Mouse (Mus musculus) liver, adult 2 months (tissue): ENCODE measurements around the gene Gm10577.

ENCODE experiments used
- CTCF ChIP-seq: fragments of 200-500 bp; IDR thresholded peaks from 2 replicates; pipeline ENCODE4 v1.5.1; 2011; ENCODE audit warnings: low read depth, low read length, control low read depth
- POLR2A ChIP-seq: fragments of 200-500 bp; IDR thresholded peaks from 2 replicates; pipeline ENCODE4 v1.6.1; 2011; ENCODE audit warnings: low read length, control low read depth; ENCODE audit not compliant: insufficient read depth; ENCODE audit errors: extremely low read depth

DNA sequence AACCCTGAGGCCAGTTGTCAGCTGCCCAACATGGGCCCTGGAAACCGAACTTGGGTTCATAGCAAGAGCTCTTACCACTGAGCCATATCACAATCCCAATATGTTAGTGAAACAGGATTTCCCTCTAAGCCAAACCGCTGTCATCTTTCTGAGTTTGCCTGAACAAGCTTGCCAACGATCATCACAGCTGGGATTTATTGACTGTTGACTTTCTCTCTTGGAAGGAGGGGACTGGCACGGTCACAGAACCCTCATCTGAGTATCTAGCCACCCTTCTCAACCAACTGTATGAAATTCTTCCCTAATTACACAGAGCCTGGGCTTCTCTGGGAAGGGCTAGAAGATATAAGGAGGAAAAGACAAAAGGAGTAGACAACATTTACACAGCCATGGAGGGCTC, 26.1 kb upstream of the Gm10577 start:
- TF ChIP-seq CTCF (no peak), POLR2A (no peak)
